Mouse (Mus musculus) Patski (cell line): ENCODE data around the gene Chchd3. TPM values are rescaled to one million over a fixed set of nuclear protein-coding genes. Genes with fewer than 3 reads are reported as not detected.

ENCODE experiments used
- ATAC-seq: fragments of 100-300 bp; one replicate; pipeline ENCODE4 v1.8.0; 2021
- CTCF ChIA-PET: fragments of 350-600 bp; sonication (Branson Sonifier 250); formaldehyde crosslinking; loops from one replicate; lab custom pipeline; 2022; ENCODE audit warnings: inconsistent platforms; lab: Charles Lee
- POLR2A ChIA-PET: fragments of 350-600 bp; sonication (Branson Sonifier 250); formaldehyde crosslinking; loops from one replicate; lab custom pipeline; 2022; ENCODE audit warnings: antibody characterized with exemption, inconsistent platforms; lab: Charles Lee
- DNase-seq: peaks from one replicate; pipeline ENCODE4 v3.0.0-alpha.2; 2011; ENCODE audit warnings: low read depth, low spot score
- H3K27me3 ChIP-seq: fragments of 371-371 bp; one replicate; pipeline ENCODE4 v1.5.1; 2021
- CTCF ChIP-seq: fragments of 100-300 bp; IDR thresholded peaks from one replicate; pipeline ENCODE4 v1.5.1; 2021
- in situ Hi-C: fragments of 300-500 bp; cut with MboI; formaldehyde crosslinking; loops from 3 replicates; pipeline ENCODE4 v1.11.1; 2018; ENCODE audit warnings: low pct_unique_long_range_greater_than_20kb, mixed read lengths
- polyA plus RNA-seq: library from polyadenylated mRNA; unstranded; gene quantifications from one replicate; pipeline ENCODE4 v1.2.3, GENCODE M21; 2021

Chchd3 gene
- polyA plus RNA-seq, 1 experiment from 2014 or later: 194 TPM

DNA sequence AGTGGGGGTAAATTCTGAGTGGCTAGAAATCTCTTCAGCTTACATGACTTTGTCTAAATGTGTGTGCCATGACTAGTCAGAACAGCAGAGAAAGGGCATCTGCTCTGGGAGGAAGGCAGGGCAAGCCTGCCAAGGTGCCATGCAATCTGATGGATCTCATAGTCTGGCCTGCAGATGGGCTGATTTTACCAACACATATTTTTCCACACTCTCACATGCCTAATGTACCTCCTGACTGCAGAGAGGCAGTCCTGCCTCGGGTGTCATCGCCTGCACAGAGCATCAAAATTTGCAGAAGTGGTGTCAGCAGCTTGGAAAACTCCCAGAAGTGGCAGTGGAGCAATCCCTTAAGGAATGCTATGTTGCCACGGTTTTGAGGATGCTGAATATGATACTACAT is 55.5 kb downstream of the Chchd3 start:
- H3K27me3 ChIP-seq: no peaks in the 10 kb centered on the region
- CTCF ChIA-PET: no interaction called here
- in situ Hi-C loops: no loop called here
- TF ChIP-seq CTCF: no peak
- POLR2A ChIA-PET: no interaction called here
- ATAC-seq (no peak), DNase-seq (no peak)

DNA sequence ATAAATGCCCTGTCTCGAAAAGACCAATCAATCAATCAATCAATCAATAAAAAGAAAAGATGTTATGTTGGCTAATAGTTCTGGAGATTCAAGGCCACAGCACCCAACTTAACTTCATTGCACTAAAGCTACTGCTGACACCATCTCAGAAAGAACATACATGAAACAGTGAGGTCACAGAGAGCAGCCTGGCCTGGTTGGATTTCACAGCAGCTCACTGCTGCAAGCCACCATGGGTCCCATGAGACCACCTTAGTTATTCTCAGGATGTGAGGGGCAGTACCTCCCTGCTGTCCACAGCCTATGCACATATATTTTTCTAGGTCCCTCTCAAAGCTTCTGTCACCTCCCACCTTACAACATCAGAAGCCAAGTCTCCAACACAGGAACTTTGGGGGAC is 57.1 kb downstream of the Chchd3 start:
- DNase-seq: no peak
- in situ Hi-C loops: no loop called here
- H3K27me3 ChIP-seq: no peaks in the 10 kb centered on the region
- no peak for ATAC-seq
- TF ChIP-seq CTCF: no peak
- CTCF ChIA-PET: interaction anchor here (1.0 to 1.3 kb wide), 2 partner anchors 13 to 17 kb away, joined by 3 read pairs; no protein-coding TSS in a partner anchor
- POLR2A ChIA-PET: interaction anchor here (0.7 kb wide), 1 partner anchor 51 kb away, joined by 3 read pairs; no protein-coding TSS in a partner anchor

DNA sequence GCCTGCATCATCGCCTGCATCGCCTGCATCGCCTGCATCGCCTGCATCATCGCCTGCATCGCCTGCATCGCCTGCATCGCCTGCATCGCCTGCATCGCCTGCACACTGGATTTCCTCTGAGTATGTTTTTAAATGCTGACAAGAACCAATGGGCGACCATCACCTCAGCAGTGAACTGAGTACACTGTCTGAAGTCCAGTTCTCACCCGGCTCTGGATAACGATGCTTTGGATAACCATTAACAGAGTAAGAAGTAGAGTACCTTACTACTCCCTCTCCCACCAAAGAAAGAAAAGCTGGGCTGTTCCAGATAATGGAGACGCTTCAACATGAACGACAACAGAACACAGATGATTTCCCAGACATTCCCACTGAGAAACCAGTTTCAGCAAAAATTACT is 58.8 kb downstream of the Chchd3 start:
- in situ Hi-C loops: no loop called here
- no peaks in the 10 kb centered on the region for H3K27me3 ChIP-seq
- DNase-seq: no peak
- POLR2A ChIA-PET: no interaction called here
- no peak for ATAC-seq
- CTCF ChIA-PET: interaction anchor here (1.2 kb wide), 1 partner anchor 15 kb away, joined by 3 read pairs; no protein-coding TSS in a partner anchor
- no peak for TF ChIP-seq CTCF

DNA sequence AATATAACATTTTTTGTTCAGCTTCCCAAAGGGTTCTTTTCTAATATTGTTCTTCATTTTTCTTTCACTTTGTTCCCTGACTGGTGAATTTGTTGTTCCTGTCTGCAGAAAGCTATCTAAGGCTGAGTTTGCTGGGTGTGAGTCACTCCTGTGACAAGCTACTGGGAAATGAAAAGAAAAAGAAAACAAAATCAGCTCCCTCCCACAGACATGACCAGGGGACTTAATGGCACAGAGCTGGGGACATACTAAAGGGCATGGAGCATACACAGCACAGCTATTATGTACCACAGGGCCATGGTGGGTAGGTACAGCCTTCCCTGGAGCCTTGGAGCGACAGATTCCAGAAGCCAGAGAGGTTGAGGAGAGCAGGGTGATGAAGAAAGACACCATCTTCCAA is 63.5 kb downstream of the Chchd3 start:
- DNase-seq: peak; percentile 34
- in situ Hi-C loops: no loop called here
- ChIA-PET POLR2A (no interaction called here), CTCF (interaction anchor here (1.5 to 1.6 kb wide), 2 partner anchors 12 to 43 kb away, joined by 3 read pairs; no protein-coding TSS in a partner anchor)
- ATAC-seq: peak; percentile 69
- no peaks in the 10 kb centered on the region for H3K27me3 ChIP-seq
- TF ChIP-seq CTCF: no peak

DNA sequence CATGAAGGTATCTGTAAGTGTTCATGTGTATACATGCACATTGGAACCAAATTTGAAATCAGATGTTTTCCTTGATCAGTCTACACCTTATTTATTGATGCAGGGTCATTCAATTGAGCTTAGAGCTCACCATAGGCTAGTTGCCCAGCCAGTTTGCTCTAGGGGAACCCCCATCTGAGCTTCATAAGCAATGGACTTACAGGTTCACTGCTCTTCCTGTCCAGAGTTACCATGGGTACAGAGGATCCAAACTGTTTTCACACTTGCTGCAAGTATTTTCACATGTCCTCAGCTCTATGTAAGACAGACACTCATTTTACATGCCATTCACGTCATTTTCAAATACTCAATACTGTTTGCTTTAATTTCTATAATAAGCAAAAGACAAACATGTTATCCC is 66.2 kb downstream of the Chchd3 start:
- in situ Hi-C loops: no loop called here
- ChIA-PET CTCF (interaction anchor here (0.7 kb wide), 1 partner anchor 13 kb away, joined by 3 read pairs; no protein-coding TSS in a partner anchor), POLR2A (no interaction called here)
- no peaks in the 10 kb centered on the region for H3K27me3 ChIP-seq
- no peak for ATAC-seq
- TF ChIP-seq CTCF: no peak
- no peak for DNase-seq

DNA sequence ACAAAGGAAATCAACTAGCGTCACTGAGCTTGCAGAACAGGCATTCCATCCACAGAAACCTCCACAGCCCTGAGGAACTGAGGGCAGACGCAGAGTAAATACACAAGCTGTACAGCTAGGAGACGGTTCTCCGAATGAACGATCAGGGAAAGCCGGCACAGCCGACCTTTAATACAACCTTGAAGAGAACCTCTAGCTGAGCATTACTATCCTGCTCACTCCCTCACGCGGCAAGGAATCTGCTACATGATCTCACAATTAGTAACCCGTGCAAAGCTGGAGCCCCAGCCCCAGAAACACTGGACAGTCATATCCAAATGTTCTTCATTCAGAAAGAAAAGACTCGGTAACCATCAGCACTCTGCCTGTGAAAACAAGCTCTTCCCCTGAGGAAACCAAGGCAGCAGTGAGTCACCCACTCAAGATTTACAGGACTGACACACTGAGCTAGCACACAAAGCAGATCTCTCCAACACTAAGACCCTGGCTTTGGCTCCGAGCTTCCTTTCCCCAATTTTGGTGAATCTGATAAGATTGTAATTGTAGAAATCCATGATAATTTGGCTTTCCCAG is 69.9 kb downstream of the Chchd3 start:
- in situ Hi-C loops: no loop called here
- DNase-seq (no peak), ATAC-seq (peak; percentile 83)
- ChIA-PET CTCF (interaction anchor here (1.0 to 2.2 kb wide), 3 partner anchors 12 to 118 kb away, joined by 3 to 5 read pairs (median 3); no protein-coding TSS in a partner anchor), POLR2A (interaction anchor here (0.6 kb wide), 1 partner anchor 29 kb away, joined by 7 read pairs; no protein-coding TSS in a partner anchor)
- TF ChIP-seq CTCF: no peak
- no peaks in the 10 kb centered on the region for H3K27me3 ChIP-seq

DNA sequence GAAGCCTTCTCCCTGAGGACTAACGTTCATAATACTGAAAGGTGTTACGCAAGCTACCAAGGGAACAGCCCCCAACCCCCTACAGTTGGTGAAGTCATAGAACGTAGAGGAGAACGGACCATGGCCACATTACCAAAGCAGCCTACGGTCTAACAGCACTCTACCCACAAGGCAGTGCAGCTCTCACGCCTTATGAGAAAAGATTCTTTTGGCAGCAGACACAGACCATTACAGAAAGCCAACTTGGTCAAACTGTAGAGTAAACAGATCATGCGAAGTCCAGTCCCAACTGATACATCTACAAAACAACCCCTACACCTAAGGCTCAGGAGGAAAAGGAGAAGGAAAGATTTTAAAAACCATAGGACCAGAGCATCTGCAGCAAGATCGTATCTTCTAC is 71.5 kb downstream of the Chchd3 start:
- CTCF ChIA-PET: interaction anchor here (1.3 kb wide), 1 partner anchor 12 kb away, joined by 3 read pairs; no protein-coding TSS in a partner anchor
- ATAC-seq (no peak), DNase-seq (no peak)
- in situ Hi-C loops: no loop called here
- TF ChIP-seq CTCF: no peak
- H3K27me3 ChIP-seq: no peaks in the 10 kb centered on the region
- POLR2A ChIA-PET: no interaction called here

DNA sequence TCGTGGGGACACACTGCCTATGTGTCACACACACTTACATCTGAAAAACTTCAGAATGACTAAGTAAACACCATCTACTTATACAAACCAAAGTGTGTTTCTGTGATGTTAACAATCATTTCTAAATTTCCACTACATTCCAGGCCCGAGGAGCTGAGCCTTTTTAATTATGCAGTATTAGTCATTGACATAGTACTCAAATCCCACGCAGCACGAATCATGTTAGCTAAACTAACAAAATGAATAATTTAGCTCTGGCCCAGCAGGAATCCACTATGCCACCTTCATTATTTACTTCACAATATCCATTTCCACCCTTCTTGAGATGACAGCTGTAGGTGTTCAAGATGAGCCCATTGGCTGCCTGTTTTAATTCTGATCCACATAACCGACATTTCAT is 76.2 kb downstream of the Chchd3 start:
- ChIA-PET POLR2A (no interaction called here), CTCF (interaction anchor here (0.8 to 2.4 kb wide), 4 partner anchors 9 to 13 kb away, joined by 3 to 11 read pairs (median 4); no protein-coding TSS in a partner anchor)
- TF ChIP-seq CTCF: no peak
- DNase-seq (no peak), ATAC-seq (peak; percentile 67)
- in situ Hi-C loops: no loop called here
- H3K27me3 ChIP-seq: no peaks in the 10 kb centered on the region

DNA sequence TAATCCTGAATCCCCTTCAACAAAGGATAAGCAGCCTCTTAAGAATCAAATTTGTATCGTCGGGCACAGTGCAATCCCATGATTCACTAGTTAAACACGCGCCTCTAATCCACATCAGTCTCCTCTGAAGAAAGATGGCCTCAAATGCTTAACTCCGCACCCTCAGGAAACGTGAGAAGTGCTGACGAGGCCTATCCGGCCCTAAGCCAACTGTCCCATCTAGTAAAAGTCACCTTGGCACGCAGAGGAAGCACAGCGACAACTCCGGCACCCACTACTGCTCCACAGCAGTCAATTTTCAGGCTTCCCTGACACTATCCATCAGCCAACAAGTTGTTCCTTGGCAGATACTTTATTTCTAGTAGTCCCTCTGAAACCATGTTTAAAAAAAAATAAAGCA is 78.8 kb downstream of the Chchd3 start:
- CTCF ChIA-PET: no interaction called here
- ATAC-seq (no peak), DNase-seq (no peak)
- in situ Hi-C loops: no loop called here
- POLR2A ChIA-PET: no interaction called here
- no peak for TF ChIP-seq CTCF
- no peaks in the 10 kb centered on the region for H3K27me3 ChIP-seq

DNA sequence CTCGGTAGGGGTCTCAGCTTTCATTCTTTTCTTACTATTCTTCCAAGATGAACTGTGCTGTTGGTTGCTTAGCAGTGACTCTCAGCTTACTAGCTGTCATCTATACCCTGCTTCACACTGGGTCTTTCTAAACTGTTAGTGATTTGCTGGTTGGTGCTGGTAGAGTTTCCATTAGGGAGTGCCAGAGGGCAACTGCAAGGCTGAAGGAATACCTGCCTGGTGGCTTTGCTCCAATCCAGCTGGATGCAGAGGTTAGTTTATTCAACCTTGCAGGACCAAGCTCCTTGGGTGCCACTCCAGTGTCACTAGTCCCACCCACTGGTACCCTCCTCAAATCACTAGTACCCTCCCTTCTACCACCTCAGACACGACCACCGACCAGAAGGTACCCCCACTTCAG is 81.2 kb downstream of the Chchd3 start:
- no peaks in the 10 kb centered on the region for H3K27me3 ChIP-seq
- TF ChIP-seq CTCF: peak; percentile 41
- ChIA-PET CTCF (interaction anchor here (0.7 kb wide), 1 partner anchor 29 kb away, joined by 3 read pairs; no protein-coding TSS in a partner anchor), POLR2A (no interaction called here)
- no peak for DNase-seq
- ATAC-seq: no peak
- in situ Hi-C loops: no loop called here

DNA sequence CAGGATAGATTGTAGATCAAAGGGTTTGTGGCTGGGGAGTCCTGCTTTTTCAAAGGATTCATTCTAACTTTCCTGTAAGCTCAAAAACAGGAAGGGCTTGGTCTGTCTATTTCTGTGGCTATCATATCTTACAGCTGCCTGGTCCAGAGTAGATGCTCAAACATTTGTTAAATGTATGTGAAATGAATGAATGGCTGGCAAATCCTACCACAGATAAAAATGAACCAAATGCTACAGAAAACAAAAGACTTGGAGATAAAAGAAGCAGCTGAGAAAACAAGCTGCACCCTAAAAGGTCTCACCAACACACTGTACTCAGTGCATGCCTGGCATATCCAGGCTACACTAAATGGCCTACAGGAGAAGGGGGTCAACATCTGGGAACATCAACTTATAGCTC is 88.1 kb downstream of the Chchd3 start:
- H3K27me3 ChIP-seq: no peaks in the 10 kb centered on the region
- DNase-seq: no peak
- no peak for TF ChIP-seq CTCF
- no peak for ATAC-seq
- CTCF ChIA-PET: interaction anchor here (3.1 kb wide), 1 partner anchor 12 kb away, joined by 11 read pairs; no protein-coding TSS in a partner anchor
- in situ Hi-C loops: no loop called here
- POLR2A ChIA-PET: no interaction called here
